Mouse (Mus musculus) embryo, embryonic 10 days (tissue): ENCODE results near the gene Cdpf1.
"Not testable (repeated sequence)": the region's sequence is repeated elsewhere in the genome, so short reads cannot be mapped to it uniquely, and the experiment has no call there.

Experiments
- DNase-seq: peaks from one replicate; pipeline ENCODE4 v3.0.0-alpha.2; 2015; ENCODE audit warnings: low spot score

Gene Cdpf1

DNA sequence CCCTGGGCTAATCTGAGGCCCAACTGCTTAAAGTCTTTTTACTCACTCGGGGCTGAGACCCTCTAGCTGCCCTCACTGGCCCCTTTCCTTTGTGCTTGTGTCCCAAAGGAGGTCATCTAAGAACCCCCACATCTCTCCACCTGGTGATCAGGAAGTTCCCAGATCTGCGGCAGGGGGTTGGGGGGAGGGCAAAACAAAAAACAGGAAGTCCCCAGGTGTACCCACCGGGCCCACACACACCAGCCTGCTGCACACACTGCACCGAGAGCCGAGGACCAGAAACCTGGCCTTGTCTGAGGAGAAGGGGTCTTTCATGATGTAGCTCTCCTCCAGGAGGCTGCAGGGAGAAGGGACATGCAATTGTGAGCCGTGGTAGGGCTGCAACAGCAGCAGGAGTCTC is 3.5 kb downstream of the Cdpf1 start:
- DNase-seq: no peak

DNA sequence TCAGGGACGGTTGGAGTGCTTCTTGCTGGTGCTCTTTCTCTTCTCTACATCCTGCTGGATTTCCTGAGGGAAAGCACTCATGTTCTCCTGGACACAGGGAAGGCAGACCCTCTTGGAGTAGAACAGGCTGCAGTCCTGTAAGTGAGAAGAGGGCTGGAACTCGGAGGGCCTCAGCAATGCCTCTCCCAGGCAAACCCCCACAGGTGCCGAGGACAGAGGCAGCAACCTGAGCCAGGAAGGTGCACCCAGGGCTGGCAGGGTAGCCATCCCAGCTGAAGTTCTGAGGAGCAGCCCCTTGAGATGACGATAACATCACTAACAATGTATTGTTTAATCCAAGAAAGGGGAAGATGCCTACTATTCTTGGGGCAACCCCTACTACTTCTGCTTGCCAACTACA is 4.1 kb downstream of the Cdpf1 start:
- no peak for DNase-seq

DNA sequence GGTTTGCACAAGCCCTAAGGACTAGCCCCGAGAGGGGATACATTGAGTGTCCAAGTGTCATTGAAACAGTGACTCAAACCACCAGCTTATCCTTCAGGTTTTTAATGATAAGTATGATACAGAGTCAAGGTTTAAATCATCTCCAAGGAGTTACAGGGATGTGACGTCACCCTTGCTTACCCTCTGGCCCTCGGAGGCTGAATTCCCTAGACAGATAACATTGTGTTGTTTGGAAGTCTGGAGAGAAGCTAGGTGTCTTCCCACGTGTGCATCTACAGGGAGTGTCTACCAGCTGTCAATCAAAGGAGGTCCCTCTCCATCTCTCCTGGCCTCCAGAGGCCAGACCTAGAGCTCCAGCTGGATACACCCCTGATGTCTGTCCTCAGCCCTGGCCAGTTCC is 4.6 kb downstream of the Cdpf1 start:
- DNase-seq: no peak

DNA sequence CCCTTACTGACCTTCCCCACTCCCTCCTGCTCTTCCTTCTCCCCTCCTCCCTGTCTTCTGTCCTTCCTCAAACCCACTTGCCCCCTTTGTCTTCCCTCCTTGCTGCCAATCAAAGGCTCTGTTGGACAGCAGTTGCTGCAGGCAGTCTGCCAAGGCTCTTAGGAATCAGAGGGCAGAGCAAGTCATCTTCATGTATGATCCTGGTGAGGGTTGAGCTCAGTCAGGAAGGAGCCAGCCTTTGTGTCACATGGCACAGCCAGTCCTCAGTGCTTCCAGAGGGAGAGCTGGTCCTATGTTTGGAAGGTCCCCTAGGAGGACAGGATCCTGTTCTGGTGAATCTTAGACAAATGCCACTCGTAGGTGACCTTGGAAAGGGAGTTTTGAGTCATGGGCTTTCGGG is 8.6 kb downstream of the Cdpf1 start:
- DNase-seq: no peak

DNA sequence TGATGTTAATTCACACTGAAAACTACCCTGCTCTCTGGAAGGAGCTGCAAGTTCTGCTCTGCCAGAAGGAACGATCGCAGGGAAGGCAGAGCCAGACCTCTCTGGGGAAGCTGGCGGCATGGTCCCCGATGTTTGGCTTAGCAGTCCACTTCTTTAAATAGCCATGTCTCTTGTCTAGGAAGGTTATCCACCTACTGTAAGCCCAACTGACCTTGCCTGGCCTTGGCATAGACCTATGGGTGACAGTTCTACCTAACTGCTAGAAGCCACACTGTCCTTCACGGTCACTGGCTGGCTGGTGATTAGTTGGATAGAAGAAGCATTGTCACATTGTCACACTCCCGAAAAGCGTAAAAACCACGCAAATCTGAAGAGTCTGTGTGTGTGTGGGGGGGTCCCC is 12.8 kb downstream of the Cdpf1 start:
- DNase-seq: no peak

DNA sequence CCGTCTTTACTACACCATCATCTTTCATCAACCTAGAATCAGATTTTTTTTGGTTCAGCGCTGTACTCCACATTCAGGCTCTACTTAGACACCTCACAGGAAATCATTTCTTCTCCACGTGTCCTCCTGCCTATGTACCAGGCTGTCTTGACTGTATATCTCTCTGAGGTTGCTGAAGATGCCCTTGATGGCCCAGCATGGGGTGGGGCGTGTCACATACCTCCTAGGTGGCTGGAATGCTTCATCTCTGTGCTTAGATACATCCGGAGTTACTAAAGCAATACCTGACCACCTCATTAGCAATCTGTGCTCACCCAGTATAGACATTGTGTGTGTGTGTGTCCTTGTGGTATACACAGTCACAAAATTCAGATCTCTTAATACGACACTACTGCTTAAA is 16.0 kb downstream of the Cdpf1 start:
- no peak for DNase-seq

DNA sequence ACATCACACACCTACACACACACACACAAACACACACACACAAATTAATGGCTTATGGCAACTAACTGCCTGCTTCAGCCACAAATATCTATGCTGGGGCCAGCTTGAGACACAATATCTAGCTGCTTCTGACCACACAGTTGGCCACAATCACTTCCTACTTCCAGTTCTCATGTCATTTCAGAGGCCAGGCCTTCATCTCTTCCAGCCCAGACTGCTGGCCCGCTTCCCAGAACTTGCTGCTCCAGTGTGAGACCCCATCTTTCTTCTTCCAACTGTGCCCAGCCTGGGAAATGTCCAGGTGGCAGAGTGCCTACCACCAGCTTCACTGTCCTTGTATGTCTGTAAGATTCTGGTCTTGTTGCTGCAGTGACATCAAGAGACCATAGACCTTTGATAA is 18.7 kb downstream of the Cdpf1 start:
- no peak for DNase-seq

DNA sequence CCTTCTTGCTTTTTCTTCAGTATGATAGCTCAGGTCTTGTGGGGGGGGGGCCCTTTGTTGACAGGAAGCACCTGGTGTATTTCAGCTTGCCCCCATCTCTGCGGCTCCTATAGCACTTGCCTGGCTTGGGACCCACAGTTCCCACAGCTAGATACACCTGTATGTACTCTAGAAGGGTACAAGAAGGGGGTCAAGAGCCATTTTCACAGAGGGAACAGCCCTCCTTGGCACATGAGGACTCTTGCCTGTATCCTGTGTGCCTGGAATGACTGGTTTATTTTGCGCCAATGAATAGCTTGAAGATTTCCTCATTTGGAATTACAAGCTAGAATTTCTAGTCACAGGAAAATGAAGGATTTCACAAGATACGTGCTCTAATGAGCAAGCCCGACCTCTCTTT is 20.0 kb downstream of the Cdpf1 start:
- no peak for DNase-seq

DNA sequence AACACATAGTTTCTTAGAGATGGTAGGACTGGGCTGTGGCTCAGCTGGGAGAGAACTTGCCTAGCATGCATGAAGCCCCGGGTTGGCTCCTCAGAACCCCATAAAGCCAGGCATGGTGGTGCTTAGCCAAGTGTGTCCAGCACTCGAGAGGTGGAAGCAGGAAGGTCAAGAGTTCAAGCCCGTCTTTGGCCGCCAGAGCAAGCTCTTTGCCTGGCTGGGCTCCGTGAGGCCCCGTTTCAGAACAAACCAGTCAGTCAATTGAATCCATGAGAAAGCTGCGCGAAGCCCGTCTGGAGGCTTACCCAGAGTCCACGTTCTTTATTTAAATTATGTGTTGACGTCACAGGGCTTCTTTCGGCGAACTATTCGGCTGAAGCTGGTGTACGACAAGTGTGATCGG is 22.9 kb downstream of the Cdpf1 start:
- no peak for DNase-seq

DNA sequence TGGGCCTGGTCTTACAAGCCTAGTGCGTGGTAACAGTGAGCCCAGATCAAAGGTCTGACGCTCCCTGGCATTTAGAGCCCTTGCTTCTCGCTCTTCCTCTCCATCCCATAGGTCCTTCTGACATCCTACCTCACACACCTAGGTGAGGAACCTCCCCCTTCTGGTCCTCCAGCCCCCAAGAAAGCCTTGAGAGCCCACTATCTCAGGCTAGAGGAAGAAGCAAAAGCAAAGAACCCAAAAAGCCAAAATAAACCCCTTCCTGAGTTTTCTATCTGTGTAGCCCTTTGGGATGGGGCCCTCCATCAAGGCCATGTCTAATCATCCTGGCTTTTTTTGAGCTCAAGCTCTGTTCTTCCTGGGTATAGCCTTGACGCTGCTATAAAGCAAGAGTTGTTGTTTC is 23.4 kb downstream of the Cdpf1 start:
- no peak for DNase-seq

DNA sequence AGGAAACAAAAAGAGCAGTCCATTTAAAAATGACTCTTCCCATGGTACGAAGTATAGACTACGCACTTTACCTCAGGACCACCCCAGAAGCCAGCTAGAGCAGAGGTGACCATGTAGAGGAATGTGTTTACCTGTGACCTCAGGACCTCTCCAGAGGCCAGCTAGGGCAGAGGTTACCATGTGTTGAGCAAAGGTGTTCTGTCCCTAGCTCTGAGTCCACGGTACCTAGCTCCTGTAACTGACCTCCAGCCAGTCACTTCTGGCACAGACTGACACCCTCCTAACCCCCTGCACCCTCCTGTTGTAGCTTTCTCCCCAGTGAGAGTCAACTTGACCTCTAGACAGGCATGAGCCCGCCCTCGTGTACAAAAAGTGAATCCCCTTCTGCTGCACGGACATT is 24.0 kb downstream of the Cdpf1 start:
- no peak for DNase-seq

DNA sequence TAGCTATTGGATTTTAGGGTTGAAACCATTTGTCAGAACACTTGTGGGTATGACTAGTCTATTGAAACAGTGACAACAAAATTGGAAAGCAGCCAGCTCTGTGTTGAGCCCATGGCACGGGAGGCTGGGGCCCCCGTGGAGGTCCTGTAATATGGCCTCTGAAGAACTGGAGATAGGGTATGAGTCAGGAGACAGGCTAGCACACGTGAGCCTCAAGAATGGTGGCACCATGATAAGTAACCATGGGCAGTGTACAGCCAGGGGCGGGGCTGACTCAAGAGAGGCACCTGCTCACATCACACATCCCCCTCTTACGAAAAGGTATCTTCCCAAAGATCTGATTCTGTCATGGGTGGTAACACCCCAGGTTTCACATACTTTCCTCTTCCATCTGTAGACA is 24.8 kb downstream of the Cdpf1 start:
- DNase-seq: no peak

DNA sequence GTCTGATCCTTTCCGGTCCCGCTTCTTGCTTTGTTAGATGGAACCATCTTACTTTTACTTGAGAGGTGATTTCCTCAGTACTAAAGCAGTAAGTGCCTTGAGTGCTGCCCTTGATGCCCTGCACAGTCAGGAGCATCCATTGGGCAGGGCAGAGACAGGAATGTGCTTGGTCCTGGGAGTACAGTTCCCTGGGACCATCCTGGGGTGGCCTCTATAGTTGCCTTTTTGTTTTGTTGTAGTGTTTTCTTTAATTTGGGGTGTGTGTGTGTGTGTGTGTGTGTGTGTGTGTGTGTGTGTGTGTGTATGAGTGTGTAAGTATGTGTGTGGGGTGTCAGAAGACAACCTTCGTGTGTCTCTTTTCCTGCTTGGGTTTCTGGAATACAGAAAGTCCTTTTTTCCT is 27.2 kb downstream of the Cdpf1 start:
- DNase-seq: no peak

DNA sequence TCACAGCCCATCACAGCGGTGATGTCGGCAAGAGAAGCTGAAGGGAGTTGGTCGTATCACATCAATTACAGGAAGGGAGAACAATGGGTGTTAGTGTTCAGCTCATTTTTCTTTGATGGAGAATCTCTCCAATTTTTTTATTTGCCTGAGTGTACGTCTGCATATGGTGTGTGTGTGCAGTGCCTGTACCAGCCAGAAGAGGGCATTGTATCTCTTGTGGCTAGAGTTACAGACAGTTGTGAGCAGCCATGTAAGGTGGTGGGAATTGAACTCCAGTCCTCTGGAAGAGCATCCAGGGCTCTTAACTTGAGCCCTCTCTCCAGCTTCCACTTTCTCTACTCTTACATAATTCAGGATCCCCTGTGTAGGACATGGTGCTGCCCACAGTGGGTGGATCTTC is 28.4 kb downstream of the Cdpf1 start:
- no peak for DNase-seq

DNA sequence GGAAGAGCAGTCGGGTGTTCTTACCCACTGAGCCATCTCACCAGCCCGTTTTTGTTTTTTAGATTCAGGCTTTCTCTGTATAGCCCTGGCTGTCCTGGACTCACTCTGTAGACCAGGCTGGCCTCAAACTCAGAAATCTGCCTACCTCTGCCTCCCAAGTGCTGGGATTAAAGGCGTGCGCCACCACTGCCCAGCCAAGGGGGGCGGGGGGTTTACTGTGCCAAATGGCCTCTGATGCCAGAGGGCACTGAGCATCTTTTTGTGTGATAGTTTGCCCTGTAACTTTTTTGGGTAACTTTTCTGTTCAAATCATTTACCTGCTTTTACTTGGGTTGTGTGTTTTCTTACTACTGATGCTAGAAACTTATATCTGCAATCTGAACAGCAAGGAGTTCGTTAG is 32.6 kb downstream of the Cdpf1 start:
- DNase-seq: not testable (repeated sequence)

DNA sequence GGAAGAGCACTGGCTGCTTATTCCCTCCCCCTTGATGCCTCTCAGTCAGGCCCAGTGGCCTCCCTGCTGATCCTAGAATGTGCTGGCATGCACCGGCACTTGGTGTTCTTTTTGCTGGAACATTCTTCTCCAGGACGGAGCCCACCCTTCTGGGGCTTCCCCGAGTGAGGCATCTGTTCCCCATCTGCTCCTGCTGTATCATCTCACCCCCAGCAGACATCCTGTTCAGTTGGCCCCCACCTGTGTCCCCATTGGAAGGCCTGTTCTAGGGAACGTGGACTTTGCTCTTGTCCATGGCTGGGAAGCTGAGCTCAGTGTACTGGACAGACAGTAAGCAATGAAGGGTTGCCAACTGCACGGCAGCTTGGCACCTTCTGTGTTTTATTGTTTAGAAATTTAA is 34.7 kb downstream of the Cdpf1 start:
- no peak for DNase-seq

DNA sequence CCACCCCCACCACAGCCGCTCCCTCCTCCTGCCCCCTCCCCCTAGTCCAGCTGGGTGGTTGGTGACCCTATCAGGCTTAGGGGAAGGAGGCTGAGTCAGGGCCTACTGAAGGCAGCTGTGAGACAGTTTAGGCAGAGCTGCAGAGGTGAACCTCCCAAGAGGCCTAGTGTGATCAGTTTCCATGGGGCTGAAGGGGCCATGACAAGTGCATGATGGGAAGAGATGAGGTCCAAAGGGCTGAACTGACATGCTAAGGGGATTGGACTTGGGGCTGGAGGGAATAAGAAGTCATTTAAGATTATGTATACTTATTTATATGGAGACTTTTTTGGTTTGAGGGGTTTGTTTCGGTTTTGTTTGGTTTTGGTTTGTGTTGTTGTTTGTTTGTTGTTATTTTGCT is 35.3 kb downstream of the Cdpf1 start:
- no peak for DNase-seq

DNA sequence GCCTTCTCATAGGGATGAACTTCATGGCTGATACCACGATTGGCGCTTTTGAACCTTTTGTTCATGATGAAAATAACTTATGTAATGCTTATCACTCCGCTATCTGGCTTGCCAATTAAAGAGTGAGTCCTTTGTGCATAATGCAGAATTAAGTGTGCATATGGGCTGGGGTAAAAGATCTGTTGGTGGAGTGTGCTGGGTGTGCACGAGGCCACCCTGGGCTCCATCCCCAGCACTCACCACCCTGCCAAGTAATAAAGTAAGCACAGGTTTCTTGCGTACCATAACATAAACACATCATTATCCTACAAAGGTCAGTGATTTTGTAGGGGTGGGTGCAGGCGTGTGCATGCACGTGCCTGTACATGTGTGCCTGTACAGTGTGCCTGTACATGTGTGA is 36.5 kb downstream of the Cdpf1 start:
- no peak for DNase-seq

DNA sequence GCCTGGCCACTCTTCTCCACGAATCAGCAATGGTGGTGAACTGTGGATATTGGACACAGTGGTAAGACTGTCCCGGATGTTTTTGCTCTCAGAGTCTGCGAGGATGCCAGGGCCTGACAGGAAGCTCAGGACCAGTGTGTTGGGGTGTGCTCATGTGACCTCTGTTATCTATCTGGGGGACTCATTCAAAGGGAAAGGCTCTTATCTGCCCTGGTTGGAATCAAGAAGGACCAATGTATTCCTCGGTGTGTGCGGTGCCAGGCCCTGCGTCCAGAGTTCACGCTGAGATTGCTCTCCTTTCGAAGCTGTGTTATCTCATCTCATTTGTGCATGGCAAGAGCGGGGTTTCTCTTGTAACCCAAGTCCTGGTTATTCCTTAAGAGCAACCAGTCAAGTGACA is 37.1 kb downstream of the Cdpf1 start:
- DNase-seq: no peak

DNA sequence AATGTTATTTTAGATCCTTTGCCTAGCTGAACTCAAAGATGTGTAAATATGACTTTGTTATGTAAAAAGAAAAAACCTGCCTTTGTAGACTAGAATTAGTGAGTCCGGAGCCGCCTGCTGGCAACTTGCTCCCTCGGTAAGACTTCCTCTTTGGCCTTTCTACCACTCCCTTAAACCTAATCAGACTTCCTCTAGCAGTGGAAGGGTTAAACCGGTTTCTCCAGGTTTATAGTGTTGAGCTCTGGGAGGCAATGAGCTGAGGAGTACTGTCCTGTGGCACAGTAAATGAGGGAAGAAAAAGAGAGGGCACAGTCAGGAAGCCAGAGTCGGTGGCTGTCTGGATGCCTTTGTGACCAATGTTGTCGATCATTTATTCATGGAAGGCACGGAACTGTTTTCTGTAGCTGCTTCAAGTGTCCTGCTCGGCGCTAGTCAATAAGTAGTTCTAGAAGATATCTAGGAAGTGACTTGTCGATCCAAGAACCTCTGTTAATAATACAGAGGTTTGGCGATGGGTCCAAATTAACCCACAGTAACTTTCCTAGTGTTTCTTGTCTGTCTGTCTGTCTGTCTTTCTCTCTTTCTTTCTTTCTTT is 39.3 kb downstream of the Cdpf1 start:
- DNase-seq: no peak

DNA sequence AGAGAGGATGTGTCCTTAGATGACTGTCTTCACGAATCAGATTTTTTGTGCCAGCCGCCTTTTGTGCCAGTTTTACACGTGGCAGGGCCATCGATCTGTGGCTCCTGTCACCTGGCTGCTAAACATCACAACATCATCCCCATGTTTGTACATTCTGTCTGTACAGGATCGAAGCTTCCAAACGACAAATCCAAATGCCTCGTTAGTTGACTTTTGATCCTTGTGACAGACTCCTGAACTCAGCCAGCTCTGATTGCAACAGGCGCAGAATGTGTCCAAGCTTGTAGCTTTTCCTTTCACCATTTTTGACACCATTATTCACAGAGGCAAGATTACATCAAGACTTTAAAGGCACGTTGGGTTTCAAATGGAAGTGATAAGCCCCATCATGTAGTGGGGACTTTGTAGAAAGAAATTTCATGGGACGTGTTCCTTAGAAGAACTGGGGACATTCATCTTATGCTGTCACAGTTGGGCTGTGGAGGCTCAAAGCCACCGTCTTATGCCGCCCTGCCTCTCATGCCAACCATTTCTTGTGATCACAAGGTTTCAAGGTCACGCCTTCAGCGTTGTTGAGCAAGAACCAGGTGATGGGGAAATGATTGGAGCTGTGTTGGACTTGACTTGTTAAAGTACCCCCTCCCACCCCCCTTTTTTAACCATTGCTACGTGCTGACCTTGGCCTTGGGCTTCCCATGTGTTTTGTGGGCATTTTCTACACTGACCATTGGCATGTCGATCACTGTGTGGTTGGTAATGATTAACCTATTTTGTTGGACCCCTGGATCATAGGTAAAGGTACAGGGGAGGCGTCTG is 40.0 kb downstream of the Cdpf1 start:
- DNase-seq: no peak

DNA sequence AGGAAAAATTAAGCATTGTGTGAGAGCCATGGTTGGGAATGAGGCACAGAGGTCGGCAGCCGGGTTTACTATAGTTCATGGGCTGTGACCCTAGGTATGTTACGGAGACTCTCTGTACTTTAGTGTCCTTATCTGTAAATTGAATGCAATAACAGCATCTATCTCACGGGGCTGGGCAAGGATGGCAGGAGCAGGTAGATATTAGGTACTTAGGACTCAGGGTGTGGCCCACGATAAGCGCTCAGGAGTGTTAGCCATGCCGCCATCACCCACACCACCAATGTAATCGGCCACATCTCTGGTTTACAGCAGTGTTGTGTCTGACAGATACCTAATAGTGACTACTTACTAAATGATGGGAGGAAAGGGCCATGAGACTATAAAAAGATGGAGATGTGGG is 42.5 kb downstream of the Cdpf1 start:
- DNase-seq: no peak

DNA sequence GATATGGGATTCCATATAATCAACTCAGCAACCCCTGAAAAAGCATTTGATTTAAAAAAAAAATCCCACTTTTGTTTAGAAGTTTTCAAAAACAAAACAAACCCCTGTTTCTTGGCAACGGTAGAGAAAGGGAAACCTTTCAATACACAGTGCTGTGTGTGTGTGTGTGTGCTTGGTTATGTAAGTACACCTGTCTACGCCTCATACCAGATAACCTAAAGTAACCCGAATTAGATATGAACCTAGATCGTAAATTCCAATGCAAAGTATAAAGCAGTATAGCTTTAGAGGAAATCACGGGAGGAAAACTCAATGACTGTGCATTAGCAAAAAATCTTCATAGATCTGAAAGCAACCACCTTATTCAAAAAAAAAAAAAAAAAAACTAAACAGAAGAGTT is 44.8 kb downstream of the Cdpf1 start:
- no peak for DNase-seq

DNA sequence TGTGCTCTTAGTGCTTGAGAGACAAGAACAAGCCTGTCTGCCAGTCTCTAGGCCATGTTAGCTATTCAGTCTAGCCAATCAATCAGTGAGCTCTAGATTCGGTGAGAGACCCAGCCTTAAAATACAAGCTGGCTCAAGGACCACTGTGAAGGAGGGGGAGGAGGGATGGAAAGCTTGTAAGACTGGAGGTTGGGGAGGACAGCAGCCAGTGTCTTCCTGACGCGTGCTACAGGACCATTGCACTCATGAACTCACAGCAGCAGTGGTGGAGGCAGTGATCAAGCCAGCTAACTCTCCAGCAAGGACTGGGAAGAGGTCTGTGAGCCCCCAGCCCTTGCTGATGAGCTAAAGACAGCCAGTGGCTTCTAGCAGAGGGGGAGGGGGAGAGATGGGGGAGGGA is 46.5 kb downstream of the Cdpf1 start:
- DNase-seq: no peak
